Mouse (Mus musculus) small intestine, adult 2 months (tissue): ENCODE measurements at regions not wholly inside any gene's neighbourhood (a gene's known extent, or its start where the extent isn't known, plus 50 kb on each side); places are given as distances from the start of the nearest gene placed in this dataset.

ENCODE experiments used
- CTCF ChIP-seq: fragments of 200-500 bp; IDR thresholded peaks from 2 replicates; pipeline ENCODE4 v1.5.1; 2012; ENCODE audit warnings: low read depth, mild to moderate bottlenecking, control low read depth, inconsistent platforms, low read length, moderate library complexity, mixed read lengths; ENCODE audit not compliant: insufficient replicate concordance, insufficient read length; ENCODE audit errors: extremely low read depth
- POLR2A ChIP-seq: fragments of 200-500 bp; IDR thresholded peaks from 2 replicates; pipeline ENCODE4 v1.6.1; 2012; ENCODE audit warnings: low read depth, mild to moderate bottlenecking, control low read depth, inconsistent platforms, low read length, moderate library complexity

GRCm38 (mm10) chr6:89049290-89049689 is 147.2 kb downstream of the Tpra1 start:
- TF ChIP-seq CTCF = no peak
- no peak for TF ChIP-seq POLR2A
